Mouse (Mus musculus): ENCODE results near the gene Mab21l2. TPM values are rescaled to one million over a fixed set of nuclear protein-coding genes. Genes with fewer than 3 reads are reported as not detected.

The Mab21l2 gene
- polyA plus RNA-seq, 1 experiment from 2014 or later = 0.08 TPM

GRCm38 (mm10) chr3:86522880-86523505, 25.4 kb downstream of the Mab21l2 start:
- DNase-seq (ENCODE audit: low spot score) (no peak), ATAC-seq (replicated peaks; ENCODE audit: low FRiP score, low read depth) (no peak)
- Histone ChIP-seq H3K27ac (no peak overlapping the region), H3K4me3 (replicated peaks; ENCODE audit: low read depth, low read length) (no peak overlapping the region), H3K9ac (ENCODE audit: low read depth, low read length) (no peak overlapping the region), H3K27me3 (ENCODE audit: insufficient read depth, low read length) (no peaks in the 10 kb centered on the region), H3K4me2 (ENCODE audit: low read length) (no peak overlapping the region), H3K36me3 (ENCODE audit: insufficient read depth, low read length) (no peaks in the 10 kb centered on the region), H3K9me3 (replicated peaks; ENCODE audit: low read length) (no peaks in the 10 kb centered on the region), H3K4me1 (replicated peaks; ENCODE audit: insufficient read depth, low read length) (no peaks in the 10 kb centered on the region)
- TF ChIP-seq CTCF (IDR thresholded peaks at IDR 0.05; ENCODE audit: low read depth) = no peak
- WGBS = 89% methylated on average over 3 of the region's 3 CpGs

GRCm38 (mm10) chr3:86518506-86519109, 29.8 kb downstream of the Mab21l2 start:
- Histone ChIP-seq H3K27me3 (ENCODE audit: insufficient read depth, low read length) (no peaks in the 10 kb centered on the region), H3K4me2 (ENCODE audit: low read length) (no peak overlapping the region), H3K9me3 (replicated peaks; ENCODE audit: low read length) (no peaks in the 10 kb centered on the region), H3K27ac (no peak overlapping the region), H3K9ac (ENCODE audit: low read depth, low read length) (no peak overlapping the region), H3K4me3 (replicated peaks; ENCODE audit: low read depth, low read length) (no peak overlapping the region), H3K4me1 (replicated peaks; ENCODE audit: insufficient read depth, low read length) (no peaks in the 10 kb centered on the region), H3K36me3 (ENCODE audit: insufficient read depth, low read length) (no peaks in the 10 kb centered on the region)
- ATAC-seq (replicated peaks; ENCODE audit: low FRiP score, low read depth) (no peak), DNase-seq (ENCODE audit: low spot score) (no peak)
- TF ChIP-seq CTCF (IDR thresholded peaks at IDR 0.05; ENCODE audit: low read depth) = no peak
- 73% methylated on average over 2 of the region's 2 CpGs for whole genome bisulfite sequencing

- TF ChIP-seq CTCF (IDR thresholded peaks at IDR 0.05; ENCODE audit: low read depth) = no peak
- Histone ChIP-seq H3K4me2 (ENCODE audit: low read length) (no peak overlapping the region), H3K4me1 (replicated peaks; ENCODE audit: insufficient read depth, low read length) (no peaks in the 10 kb centered on the region), H3K27ac (no peak overlapping the region), H3K27me3 (ENCODE audit: insufficient read depth, low read length) (no peaks in the 10 kb centered on the region), H3K4me3 (replicated peaks; ENCODE audit: low read depth, low read length) (no peak overlapping the region), H3K9me3 (replicated peaks; ENCODE audit: low read length) (no peaks in the 10 kb centered on the region), H3K36me3 (ENCODE audit: insufficient read depth, low read length) (no peaks in the 10 kb centered on the region), H3K9ac (ENCODE audit: low read depth, low read length) (no peak overlapping the region)
- DNase-seq (ENCODE audit: low spot score) = no peak
- ATAC-seq (replicated peaks; ENCODE audit: low FRiP score, low read depth) = no peak
These were observed 47.8 kb downstream of the Mab21l2 start for GRCm38 (mm10) chr3:86500586-86500985.

Measured in kidney, postnatal 0 days (tissue).